In genomic region chr11:20237018-20237417, GRCm38 (mm10) we compare ENCODE assay signal across 25 mouse cellular contexts. TPM values are rescaled to one million over a fixed set of nuclear protein-coding genes. Genes with fewer than 3 reads are reported as not detected.
DNase-seq lines count a peak whose midpoint lies in the region; ATAC-seq and TF ChIP-seq lines count a peak whose summit lies in the region.
"Had no signal": no experiment of that assay in that cellular context is flagged by ENCODE, and none has a peak within 500 bp of the region (broad histone marks: within the 10 kb centered on the region; RNA-seq: fewer than 3 reads in every experiment).

No protein-coding gene starts in this region.

- H3K4me2 ChIP-seq in stomach, postnatal 0 days (replicated peaks; ENCODE audit: low read depth): no peak overlapping the region
- H3K4me2 ChIP-seq in lung, postnatal 0 days (replicated peaks; ENCODE audit: low read depth, low read length): no peak overlapping the region
- H3K4me2 ChIP-seq: forebrain, embryonic 13.5 days; heart, embryonic 11.5 days; hindbrain, embryonic 12.5 days; hindbrain, embryonic 15.5 days had no signal

- TF ChIP-seq CTCF in gastrocnemius, adult 2 months (IDR thresholded peaks at IDR 0.05): no peak
- no peak for TF ChIP-seq CTCF in ES-Bruce4 (IDR thresholded peaks at IDR 0.05; ENCODE audit: low read depth, low read length)
- no peak for TF ChIP-seq CTCF in stomach, postnatal 0 days (IDR thresholded peaks at IDR 0.05; ENCODE audit: low read depth)
- no peak for TF ChIP-seq CTCF in lung, postnatal 0 days (IDR thresholded peaks at IDR 0.05)

- intact Hi-C loops in gastrocnemius, adult 2 months (cut with DNase I): no loop called here
- intact Hi-C loops in gastrocnemius, postnatal 14 days (cut with DNase I; ENCODE audit: low total_unique reads): no loop called here

- 75% methylated on average over 7 of the region's 7 CpGs for WGBS in stomach, postnatal 0 days
- WGBS in lung, postnatal 0 days: 74% methylated on average over 7 of the region's 7 CpGs

- no peak for TF ChIP-seq POLR2A in ES-Bruce4 (IDR thresholded peaks at IDR 0.05; ENCODE audit: insufficient read depth, low read length)

- TF ChIP-seq EP300 in ES-Bruce4 (IDR thresholded peaks at IDR 0.05; ENCODE audit: insufficient read depth, low read depth, low read length): no peak
- TF ChIP-seq EP300 in stomach, postnatal 0 days (optimal IDR thresholded peaks at IDR 0.05): no peak
- TF ChIP-seq EP300 in lung, postnatal 0 days (IDR thresholded peaks at IDR 0.05): no peak

- no peak for DNase-seq in gastrocnemius, adult 2 months
- no peak for DNase-seq in gastrocnemius, postnatal 14 days
- peak; percentile 40 for DNase-seq in adipocyte (ENCODE audit: low spot score)
- DNase-seq in stomach, postnatal 0 days (ENCODE audit: low spot score): peak; percentile 36
- DNase-seq in lung, postnatal 0 days (ENCODE audit: low spot score): no peak
- no peak for DNase-seq in neural tube, embryonic 10.5 days (ENCODE audit: extremely low spot score, low spot score)
- DNase-seq: adrenal gland, adult 2 months; adrenal gland, postnatal 14 days; B cell, adult 2 months; cerebellum, adult 11-12 months; cerebellum, adult 8-10 months; cerebellum, postnatal 10 days; cerebellum, postnatal 36 days; embryo, embryonic 11 days; forebrain, postnatal 0 days; gastrocnemius, postnatal 25 days; heart, adult 2 months had no signal

- H3K4me1 ChIP-seq in ES-Bruce4 (ENCODE audit: control insufficient read depth, insufficient read depth, low read length): peaks cover 5% of the 10 kb centered on the region
- H3K4me1 ChIP-seq in stomach, postnatal 0 days (replicated peaks; ENCODE audit: control insufficient read depth, insufficient read depth): no peaks in the 10 kb centered on the region
- H3K4me1 ChIP-seq in lung, postnatal 0 days (ENCODE audit: insufficient read depth, low read depth, low read length): no peaks in the 10 kb centered on the region
- H3K4me1 ChIP-seq: hindbrain, embryonic 12.5 days; hindbrain, embryonic 15.5 days had no signal

- no peak overlapping the region for H3K9ac ChIP-seq in ES-Bruce4 (ENCODE audit: low read depth, poor library complexity, severe bottlenecking)
- no peak overlapping the region for H3K9ac ChIP-seq in stomach, postnatal 0 days (ENCODE audit: low read length)
- no peak overlapping the region for H3K9ac ChIP-seq in lung, postnatal 0 days (replicated peaks; ENCODE audit: low read depth)
- H3K9ac ChIP-seq: forebrain, embryonic 13.5 days; forebrain, postnatal 0 days; hindbrain, embryonic 12.5 days; hindbrain, embryonic 15.5 days had no signal

- no peaks in the 10 kb centered on the region for H3K27me3 ChIP-seq in ES-Bruce4 (ENCODE audit: control insufficient read depth, insufficient read depth, low read length, poor library complexity, severe bottlenecking)
- no peaks in the 10 kb centered on the region for H3K27me3 ChIP-seq in stomach, postnatal 0 days (ENCODE audit: control insufficient read depth, insufficient read depth, low read length)
- H3K27me3 ChIP-seq in lung, postnatal 0 days (replicated peaks; ENCODE audit: insufficient read depth, low read length): no peaks in the 10 kb centered on the region
- H3K27me3 ChIP-seq: CH12.LX; forebrain, embryonic 13.5 days; hindbrain, embryonic 12.5 days; hindbrain, embryonic 15.5 days had no signal

- H3K36me3 ChIP-seq in ES-Bruce4 (ENCODE audit: control insufficient read depth, insufficient read depth, low read length, poor library complexity, severe bottlenecking): peaks cover 86% of the 10 kb centered on the region
- H3K36me3 ChIP-seq in stomach, postnatal 0 days (ENCODE audit: control insufficient read depth, insufficient read depth, low read length): peaks cover 30% of the 10 kb centered on the region
- peaks cover 27% of the 10 kb centered on the region for H3K36me3 ChIP-seq in lung, postnatal 0 days (ENCODE audit: insufficient read depth, low read length)

- H3K27ac ChIP-seq in gastrocnemius, adult 2 months: peak overlapping the region; percentile 21; the same call in 1 of the 2 replicates
- H3K27ac ChIP-seq in ES-Bruce4 (ENCODE audit: insufficient read depth, low read length): peak overlapping the region; percentile 95
- peak overlapping the region; percentile 45 for H3K27ac ChIP-seq in stomach, postnatal 0 days (replicated peaks)
- no peak overlapping the region for H3K27ac ChIP-seq in lung, postnatal 0 days (ENCODE audit: low read length)
- H3K27ac ChIP-seq: forebrain, embryonic 10.5 days; forebrain, embryonic 13.5 days; heart, adult 2 months; hindbrain, embryonic 12.5 days; hindbrain, embryonic 15.5 days had no signal

- 0 out of 2 replicates have a peak, but pooled peaks cover 6% of the 10 kb centered on the region for H3K9me3 ChIP-seq in ES-Bruce4 (replicated peaks; ENCODE audit: control insufficient read depth, insufficient read depth, low read length, poor library complexity, severe bottlenecking)
- no peaks in the 10 kb centered on the region for H3K9me3 ChIP-seq in stomach, postnatal 0 days (ENCODE audit: control insufficient read depth, low read length)
- H3K9me3 ChIP-seq in lung, postnatal 0 days (ENCODE audit: low read length): no peaks in the 10 kb centered on the region
- H3K9me3 ChIP-seq: forebrain, embryonic 10.5 days; forebrain, embryonic 13.5 days; hindbrain, embryonic 12.5 days; hindbrain, embryonic 15.5 days had no signal

- ATAC-seq in stomach, postnatal 0 days (ENCODE audit: low FRiP score, low TSS enrichment): peak; percentile 88
- no peak for ATAC-seq in lung, postnatal 0 days
- ATAC-seq: forebrain, embryonic 13.5 days; forebrain, postnatal 0 days; intestine, postnatal 0 days had no signal

- H3K4me3 ChIP-seq in gastrocnemius, adult 2 months: no peak overlapping the region
- H3K4me3 ChIP-seq in ES-Bruce4 (ENCODE audit: low read depth, low read length): no peak overlapping the region
- no peak overlapping the region for H3K4me3 ChIP-seq in stomach, postnatal 0 days (ENCODE audit: low read depth, low read length)
- H3K4me3 ChIP-seq in lung, postnatal 0 days (ENCODE audit: low read depth, low read length): no peak overlapping the region
- H3K4me3 ChIP-seq: forebrain, embryonic 10.5 days; forebrain, embryonic 13.5 days; heart, adult 2 months; hindbrain, embryonic 12.5 days; hindbrain, embryonic 15.5 days had no signal

RNA-seq across cellular contexts. Expression of gene Cep68, which starts 12.2 kb away (rescaled TPM):
- total RNA-seq in gastrocnemius, adult 2 months (2021): 10 to 100 TPM; 30.8 to 36.1 TPM
- total RNA-seq in gastrocnemius, postnatal 14 days (2021): 10 to 100 TPM; 23.8 to 24.4 TPM
- 38.0 and 40.4 TPM in 2 replicates for polyA plus RNA-seq in ES-Bruce4 (2011; ENCODE audit: insufficient read depth, insufficient read length, low read depth, missing spikeins)
- 8.4 and 8.6 TPM in 2 replicates for polyA plus RNA-seq in stomach, postnatal 0 days (2015; fragmentation: Nextera tagmentation; extraction: Ambion mirVana)
- polyA plus RNA-seq in lung, postnatal 0 days (2015; fragmentation: Nextera tagmentation; extraction: Ambion mirVana): 12.5 and 14.7 TPM in 2 replicates

RNA-seq across cellular contexts. Expression of gene Rab1a, which starts 35.8 kb away (rescaled TPM):
- 10 to 100 TPM; 88.6 to 95.4 TPM for total RNA-seq in gastrocnemius, adult 2 months (2021)
- 100 to 1,000 TPM; 103 to 110 TPM for total RNA-seq in gastrocnemius, postnatal 14 days (2021)
- 396 and 407 TPM in 2 replicates for polyA plus RNA-seq in ES-Bruce4 (2011; ENCODE audit: insufficient read depth, insufficient read length, low read depth, missing spikeins)
- 287 and 295 TPM in 2 replicates for polyA plus RNA-seq in stomach, postnatal 0 days (2015; fragmentation: Nextera tagmentation; extraction: Ambion mirVana)
- 244 and 267 TPM in 2 replicates for polyA plus RNA-seq in lung, postnatal 0 days (2015; fragmentation: Nextera tagmentation; extraction: Ambion mirVana)

Comparison
In these comparisons a context has a peak if more than half of its experiments do, and no peak if none do; other contexts are left out.
1. DNase-seq: peak in adipocyte (single experiment) and stomach, postnatal 0 days (single experiment); none in gastrocnemius, adult 2 months (single experiment), gastrocnemius, postnatal 14 days (single experiment), lung, postnatal 0 days (single experiment) and neural tube, embryonic 10.5 days (single experiment).